Mouse (Mus musculus) cerebellum, adult 2 months (tissue): ENCODE measurements around the gene Etl4. TPM values are rescaled to one million over a fixed set of nuclear protein-coding genes. Genes with fewer than 3 reads are reported as not detected.
"Not testable (repeated sequence)": the region's sequence is repeated elsewhere in the genome, so short reads cannot be mapped to it uniquely, and the experiment has no call there.

Experiments used
- DNase-seq, 2 experiments: peaks; one replicate each; pipeline ENCODE4 v3.0.0; 2021
- H3K27ac ChIP-seq: fragments of 200-500 bp; 2 replicates; pipeline ENCODE4 v1.5.1; 2012; ENCODE audit warnings: low read length, control low read depth, inconsistent platforms; ENCODE audit not compliant: insufficient read depth
- H3K27me3 ChIP-seq: fragments of 200-500 bp; 2 replicates; pipeline ENCODE4 v1.6.1; 2012; ENCODE audit warnings: inconsistent platforms, mild to moderate bottlenecking, low read length, moderate library complexity; ENCODE audit not compliant: control insufficient read depth, insufficient read depth
- H3K4me1 ChIP-seq: fragments of 200-500 bp; 2 replicates; pipeline ENCODE4 v1.6.1; 2011; ENCODE audit warnings: low read length; ENCODE audit not compliant: control insufficient read depth, insufficient read depth
- H3K4me3 ChIP-seq: fragments of 200-500 bp; replicated peaks from 2 replicates; pipeline ENCODE3; 2011; ENCODE audit warnings: mild to moderate bottlenecking, low read depth, low read length, control low read depth; ENCODE audit not compliant: insufficient read depth
- CTCF ChIP-seq: fragments of 200-500 bp; IDR thresholded peaks from 2 replicates; pipeline ENCODE4 v1.5.1; 2011; ENCODE audit warnings: low read depth, mild to moderate bottlenecking, control low read depth, low read length, moderate library complexity, borderline replicate concordance; ENCODE audit not compliant: insufficient read depth
- POLR2A ChIP-seq: fragments of 200-500 bp; IDR thresholded peaks from 2 replicates; pipeline ENCODE4 v1.6.1; 2011; ENCODE audit warnings: low read length, control low read depth, borderline replicate concordance; ENCODE audit not compliant: insufficient read depth
- WGBS: fragments of 180-500 bp; shearing (Covaris S2); methylation state at CpG from one replicate; pipeline ENCODE4 v1.1.7; 2018; 5-methylcytosine and 5-hydroxymethylcytosine counted together
- polyA plus RNA-seq: library from polyadenylated mRNA; depleted of rRNA; stranded (reverse); fragments of >200 nt; gene quantifications from 2 replicates; pipeline ENCODE4 v1.2.3, GENCODE M21; 2012

Etl4 gene
- polyA plus RNA-seq, 1 experiment = 40.1 TPM

- no peak for TF ChIP-seq POLR2A
- no peak for TF ChIP-seq CTCF
- no peak overlapping the region for H3K4me3 ChIP-seq
- WGBS = 37% methylated on average over 7 of the region's 7 CpGs
- H3K4me1 ChIP-seq = no peaks in the 10 kb centered on the region
- DNase-seq = no peak
- no peak overlapping the region for H3K27ac ChIP-seq
- H3K27me3 ChIP-seq = no peaks in the 10 kb centered on the region
These were observed 429.6 kb downstream of the Etl4 start for GRCm38 (mm10) chr2:20339016-20339734.

- Histone ChIP-seq H3K27ac (no peak overlapping the region), H3K4me1 (no peaks in the 10 kb centered on the region), H3K4me3 (no peak overlapping the region), H3K27me3 (no peaks in the 10 kb centered on the region)
- 12% methylated on average over 12 of the region's 12 CpGs for WGBS
- no peak for DNase-seq
- no peak for TF ChIP-seq CTCF
- no peak for TF ChIP-seq POLR2A
These were observed 430.3 kb downstream of the Etl4 start for GRCm38 (mm10) chr2:20339919-20340318.

GRCm38 (mm10) chr2:20346873-20347272 is 437.3 kb downstream of the Etl4 start:
- WGBS = 67% methylated on average over 3 of the region's 3 CpGs
- Histone ChIP-seq H3K4me3 (no peak overlapping the region), H3K4me1 (no peaks in the 10 kb centered on the region), H3K27me3 (no peaks in the 10 kb centered on the region), H3K27ac (no peak overlapping the region)
- DNase-seq = no peak
- TF ChIP-seq POLR2A = no peak
- TF ChIP-seq CTCF = no peak

DNA sequence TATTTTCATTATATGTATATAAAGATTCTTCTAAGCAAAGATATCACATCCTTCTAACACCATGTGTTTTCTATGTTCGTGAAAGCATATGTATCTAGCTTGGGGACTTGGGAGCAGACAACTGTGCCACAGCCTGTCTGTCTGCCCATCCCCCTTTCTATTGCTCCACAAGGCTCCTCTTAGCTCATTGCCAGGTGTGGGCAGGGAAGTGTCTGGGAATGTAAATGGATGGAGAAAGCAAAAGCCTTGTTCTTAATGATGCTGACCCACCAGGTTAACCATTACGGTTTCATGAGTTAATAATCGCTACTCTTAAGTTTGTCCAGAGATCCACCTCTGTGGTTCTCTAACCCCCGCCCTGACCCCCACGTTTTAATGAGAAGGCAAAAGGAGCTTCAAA is 439.7 kb downstream of the Etl4 start:
- no peak overlapping the region for H3K27ac ChIP-seq
- H3K4me1 ChIP-seq = no peaks in the 10 kb centered on the region
- no peak overlapping the region for H3K4me3 ChIP-seq
- no peak for DNase-seq
- WGBS = 84% methylated on average over 5 of the region's 5 CpGs
- H3K27me3 ChIP-seq = no peaks in the 10 kb centered on the region
- TF ChIP-seq CTCF = no peak
- TF ChIP-seq POLR2A = no peak

DNA sequence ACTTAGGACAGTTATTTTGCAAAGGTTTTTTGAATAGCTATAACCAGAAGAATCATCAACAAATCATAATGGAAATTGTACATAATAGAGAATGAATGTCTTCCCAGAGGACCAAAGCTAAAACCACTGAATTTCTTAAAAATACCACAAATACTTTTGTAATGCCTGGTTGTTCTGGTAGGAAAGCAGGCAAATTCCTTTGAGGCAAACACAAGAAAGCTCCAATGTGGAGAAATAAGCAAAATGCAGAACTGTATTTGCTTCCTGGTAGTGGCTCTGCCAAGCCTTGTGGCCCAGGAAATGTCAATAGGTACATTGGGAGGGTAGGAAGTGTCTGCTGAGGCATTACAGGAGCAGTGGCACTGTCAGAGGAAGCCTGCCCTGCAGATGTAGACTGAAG is 443.2 kb downstream of the Etl4 start:
- Histone ChIP-seq H3K4me3 (no peak overlapping the region), H3K27ac (no peak overlapping the region), H3K4me1 (no peaks in the 10 kb centered on the region), H3K27me3 (no peaks in the 10 kb centered on the region)
- no peak for TF ChIP-seq CTCF
- TF ChIP-seq POLR2A = no peak
- no peak for DNase-seq

DNA sequence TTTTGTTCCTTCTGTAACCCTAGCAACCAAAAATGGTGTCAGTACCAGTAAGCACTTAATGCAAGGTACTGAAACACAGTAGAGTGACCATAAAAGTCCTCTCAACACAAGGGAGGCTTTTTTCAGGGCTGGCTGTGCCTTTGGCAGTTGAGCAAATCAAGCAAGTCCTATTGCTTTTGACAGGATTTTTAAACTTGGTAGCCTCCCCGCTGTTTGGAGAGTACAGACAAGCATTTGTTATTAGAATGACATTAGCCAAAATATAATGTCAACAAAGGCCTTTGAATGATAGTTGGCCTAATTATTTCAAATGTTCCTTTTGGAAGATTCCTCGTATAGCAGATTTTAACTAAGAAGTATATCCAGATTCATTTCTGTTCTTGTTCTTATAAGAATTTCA is 467.4 kb downstream of the Etl4 start:
- WGBS = 44% methylated on average over 2 of the region's 2 CpGs
- no peak overlapping the region for H3K27ac ChIP-seq
- TF ChIP-seq CTCF (no peak), POLR2A (no peak)
- no peak for DNase-seq
- H3K4me3 ChIP-seq = no peak overlapping the region
- no peaks in the 10 kb centered on the region for H3K27me3 ChIP-seq
- H3K4me1 ChIP-seq = no peaks in the 10 kb centered on the region

- not testable (repeated sequence) for H3K4me1 ChIP-seq
- WGBS = 89% methylated on average over 6 of the region's 8 CpGs
These were observed 471.3 kb downstream of the Etl4 start for GRCm38 (mm10) chr2:20380874-20381273.

GRCm38 (mm10) chr2:20394083-20394482 is 484.5 kb downstream of the Etl4 start:
- H3K4me3 ChIP-seq = no peak overlapping the region
- TF ChIP-seq CTCF (no peak), POLR2A (no peak)
- no peak for DNase-seq
- H3K27me3 ChIP-seq = no peaks in the 10 kb centered on the region
- no peaks in the 10 kb centered on the region; the same call in 1 of the 2 replicates for H3K4me1 ChIP-seq
- no peak overlapping the region for H3K27ac ChIP-seq

More at GRCm38 (mm10) chr2:20380874-20381273, 471.3 kb downstream of the Etl4 start:
- not testable (repeated sequence) for H3K27me3 ChIP-seq, DNase-seq, H3K4me3 ChIP-seq, H3K27ac ChIP-seq
